Mouse (Mus musculus) adrenal gland, postnatal 36 days (tissue): ENCODE data around the gene Zfp423. TPM values are rescaled to one million over a fixed set of nuclear protein-coding genes. Genes with fewer than 3 reads are reported as not detected.

Experiments used
- total RNA-seq, 2 experiments: library from RNA; stranded (reverse); gene quantifications; 2 replicates each; pipeline ENCODE4 v1.2.3; 2021

Gene Zfp423
- total RNA-seq, 2 experiments from 2014 or later = 16.5 to 20.8 TPM

Other genes with a start within 250 kb of the Zfp423 start
- gene Cnep1r1, start 159.2 kb upstream of the Zfp423 start, total RNA-seq = 10 to 100 TPM; 34.6 to 38.2 TPM
- 10 to 100 TPM; 31.5 to 34.3 TPM for gene Heatr3, start 178.3 kb upstream of the Zfp423 start, total RNA-seq
- 10 to 100 TPM; 27.9 to 32.1 TPM for gene Tent4b, start 239.6 kb upstream of the Zfp423 start, total RNA-seq